Mouse (Mus musculus) forebrain, embryonic 16.5 days (tissue): ENCODE results near the gene Cd164. TPM values are rescaled to one million over a fixed set of nuclear protein-coding genes. Genes with fewer than 3 reads are reported as not detected.

ENCODE experiments used
- ATAC-seq: fragments of 200-750 bp; cut with Nextera tagmentation; 2 replicates; pipeline ENCODE4 v1.8.0; 2017; ENCODE audit warnings: mild to moderate bottlenecking, moderate library complexity
- H3K27ac ChIP-seq: fragments of 300-500 bp; sonication (generic); 2 replicates; pipeline ENCODE4 v1.5.1; 2014; ENCODE audit warnings: low read length, control low read depth
- H3K27me3 ChIP-seq: fragments of 300-500 bp; sonication (generic); replicated peaks from 2 replicates; pipeline ENCODE4 v1.6.1; 2014; ENCODE audit warnings: low read length; ENCODE audit not compliant: control insufficient read depth, insufficient read depth
- H3K36me3 ChIP-seq: fragments of 300-500 bp; sonication (generic); 2 replicates; pipeline ENCODE4 v1.6.1; 2014; ENCODE audit not compliant: control insufficient read depth, insufficient read depth
- H3K4me1 ChIP-seq: fragments of 300-500 bp; sonication (generic); replicated peaks from 2 replicates; pipeline ENCODE4 v1.6.1; 2014; ENCODE audit warnings: low read length; ENCODE audit not compliant: control insufficient read depth, insufficient read depth
- H3K4me2 ChIP-seq: fragments of 300-500 bp; sonication (generic); 2 replicates; pipeline ENCODE4 v1.6.1; 2014; ENCODE audit warnings: mild to moderate bottlenecking, low read length, control low read depth
- H3K4me3 ChIP-seq: fragments of 300-500 bp; sonication (generic); replicated peaks from 2 replicates; pipeline ENCODE4 v1.5.1; 2014; ENCODE audit warnings: mild to moderate bottlenecking, low read length, control low read depth
- H3K9ac ChIP-seq: fragments of 300-500 bp; sonication (generic); replicated peaks from 2 replicates; pipeline ENCODE4 v1.6.1; 2014; ENCODE audit warnings: low read depth, low read length, control low read depth
- H3K9me3 ChIP-seq: fragments of 300-500 bp; sonication (generic); 2 replicates; pipeline ENCODE4 v1.6.1; 2016; ENCODE audit warnings: low read length; ENCODE audit not compliant: control insufficient read depth
- WGBS: fragments of 180-500 bp; shearing (Covaris S2); extraction: QIAGEN DNeasy Blood & Tissue Kit; methylation state at CpG from one replicate; pipeline ENCODE4 v1.1.7; 2014; 5-methylcytosine and 5-hydroxymethylcytosine counted together
- polyA plus RNA-seq: library from polyadenylated mRNA; unstranded; fragments of >200 nt; fragmentation: Nextera tagmentation; extraction: Ambion mirVana; gene quantifications from 2 replicates; pipeline ENCODE4 v1.2.1, GENCODE M21; 2015

The Cd164 gene
- polyA plus RNA-seq, 1 experiment from 2014 or later: 61.8 TPM

GRCm38 (mm10) chr10:41537983-41538330 is 18.7 kb downstream of the Cd164 start:
- Histone ChIP-seq H3K9ac (no peak overlapping the region), H3K4me1 (no peaks in the 10 kb centered on the region), H3K4me2 (no peak overlapping the region), H3K27ac (no peak overlapping the region), H3K9me3 (no peaks in the 10 kb centered on the region), H3K27me3 (no peaks in the 10 kb centered on the region), H3K36me3 (peaks cover 10% of the 10 kb centered on the region; the same call in 1 of the 2 replicates), H3K4me3 (no peak overlapping the region)
- no peak for ATAC-seq
- 97% methylated on average over 3 of the region's 3 CpGs for WGBS

- Histone ChIP-seq H3K9ac (no peak overlapping the region), H3K4me3 (no peak overlapping the region), H3K4me1 (no peaks in the 10 kb centered on the region), H3K27ac (no peak overlapping the region), H3K9me3 (no peaks in the 10 kb centered on the region), H3K4me2 (no peak overlapping the region), H3K36me3 (0 out of 2 replicates have a peak, but pooled peaks cover 10% of the 10 kb centered on the region), H3K27me3 (no peaks in the 10 kb centered on the region)
- WGBS: 96% methylated on average over 4 of the region's 4 CpGs
- ATAC-seq: no peak
Measured at GRCm38 (mm10) chr10:41538986-41539385, 19.8 kb downstream of the Cd164 start.

- Histone ChIP-seq H3K4me1 (peaks cover 5% of the 10 kb centered on the region; the same call in 1 of the 2 replicates), H3K4me2 (no peak overlapping the region), H3K27ac (no peak overlapping the region), H3K4me3 (no peak overlapping the region), H3K9me3 (no peaks in the 10 kb centered on the region), H3K9ac (no peak overlapping the region), H3K36me3 (0 out of 2 replicates have a peak, but pooled peaks cover 3% of the 10 kb centered on the region), H3K27me3 (no peaks in the 10 kb centered on the region)
- ATAC-seq: no peak
- 96% methylated on average over 6 of the region's 6 CpGs for WGBS
Measured at GRCm38 (mm10) chr10:41542057-41542456, 22.8 kb downstream of the Cd164 start.

- WGBS: 87% methylated on average over 4 of the region's 4 CpGs
- Histone ChIP-seq H3K4me1 (peaks cover 5% of the 10 kb centered on the region; the same call in 1 of the 2 replicates), H3K4me2 (no peak overlapping the region), H3K9ac (no peak overlapping the region), H3K4me3 (no peak overlapping the region), H3K27me3 (no peaks in the 10 kb centered on the region), H3K36me3 (no peaks in the 10 kb centered on the region), H3K9me3 (no peaks in the 10 kb centered on the region), H3K27ac (no peak overlapping the region)
- no peak for ATAC-seq
Measured at GRCm38 (mm10) chr10:41543439-41543838, 24.2 kb downstream of the Cd164 start.

GRCm38 (mm10) chr10:41543844-41544243 is 24.6 kb downstream of the Cd164 start:
- Histone ChIP-seq H3K9ac (no peak overlapping the region), H3K9me3 (no peaks in the 10 kb centered on the region), H3K4me2 (no peak overlapping the region), H3K27me3 (no peaks in the 10 kb centered on the region), H3K4me3 (no peak overlapping the region), H3K36me3 (no peaks in the 10 kb centered on the region), H3K4me1 (peaks cover 5% of the 10 kb centered on the region; the same call in 1 of the 2 replicates), H3K27ac (no peak overlapping the region)
- no peak for ATAC-seq
- WGBS: 62% methylated on average over 2 of the region's 2 CpGs

- ATAC-seq: no peak
- no peak overlapping the region for H3K4me3 ChIP-seq
- H3K9ac ChIP-seq: no peak overlapping the region
- H3K27me3 ChIP-seq: no peaks in the 10 kb centered on the region
- H3K4me2 ChIP-seq: no peak overlapping the region
- no peaks in the 10 kb centered on the region for H3K36me3 ChIP-seq
- peaks cover 5% of the 10 kb centered on the region for H3K9me3 ChIP-seq
- H3K27ac ChIP-seq: no peak overlapping the region
- WGBS: 2% methylated on average over 7 of the region's 7 CpGs
- peaks cover 5% of the 10 kb centered on the region; the same call in 1 of the 2 replicates for H3K4me1 ChIP-seq
Measured at GRCm38 (mm10) chr10:41544481-41545190, 25.4 kb downstream of the Cd164 start.

- H3K4me1 ChIP-seq: peaks cover 5% of the 10 kb centered on the region; the same call in 1 of the 2 replicates
- no peaks in the 10 kb centered on the region for H3K27me3 ChIP-seq
- 64% methylated on average over 7 of the region's 7 CpGs for WGBS
- H3K9ac ChIP-seq: no peak overlapping the region
- H3K4me3 ChIP-seq: no peak overlapping the region
- ATAC-seq: no peak
- no peak overlapping the region for H3K4me2 ChIP-seq
- no peak overlapping the region for H3K27ac ChIP-seq
- H3K36me3 ChIP-seq: no peaks in the 10 kb centered on the region
- peaks cover 5% of the 10 kb centered on the region for H3K9me3 ChIP-seq
Measured at GRCm38 (mm10) chr10:41545224-41545755, 26.1 kb downstream of the Cd164 start.

- Histone ChIP-seq H3K9me3 (peaks cover 5% of the 10 kb centered on the region), H3K4me1 (peaks cover 5% of the 10 kb centered on the region; the same call in 1 of the 2 replicates), H3K4me3 (no peak overlapping the region), H3K4me2 (no peak overlapping the region), H3K9ac (no peak overlapping the region), H3K27ac (no peak overlapping the region), H3K36me3 (no peaks in the 10 kb centered on the region), H3K27me3 (no peaks in the 10 kb centered on the region)
- ATAC-seq: no peak
- WGBS: 73% methylated on average over 13 of the region's 13 CpGs
Measured at GRCm38 (mm10) chr10:41546396-41547165, 27.4 kb downstream of the Cd164 start.

- no peak overlapping the region for H3K4me2 ChIP-seq
- no peak overlapping the region for H3K27ac ChIP-seq
- H3K27me3 ChIP-seq: no peaks in the 10 kb centered on the region
- 84% methylated on average over 7 of the region's 7 CpGs for WGBS
- H3K4me1 ChIP-seq: peaks cover 6% of the 10 kb centered on the region
- H3K36me3 ChIP-seq: no peaks in the 10 kb centered on the region
- no peak for ATAC-seq
- no peak overlapping the region for H3K4me3 ChIP-seq
- no peak overlapping the region for H3K9ac ChIP-seq
- H3K9me3 ChIP-seq: peaks cover 5% of the 10 kb centered on the region
Measured at GRCm38 (mm10) chr10:41550711-41551110, 31.5 kb downstream of the Cd164 start.
